Mouse (Mus musculus) heart, embryonic 13.5 days (tissue): ENCODE results near the gene Sec14l1. TPM values are rescaled to one million over a fixed set of nuclear protein-coding genes. Genes with fewer than 3 reads are reported as not detected.
"Not testable (repeated sequence)": the region's sequence is repeated elsewhere in the genome, so short reads cannot be mapped to it uniquely, and the experiment has no call there.

Experiments
- ATAC-seq: fragments of 200-750 bp; cut with Nextera tagmentation; 2 replicates; pipeline ENCODE4 v1.8.0; 2017; ENCODE audit warnings: moderate TSS enrichment; ENCODE audit not compliant: insufficient number of reproducible peaks, low FRiP score, low TSS enrichment; ENCODE audit errors: extremely low read depth
- H3K27ac ChIP-seq: fragments of 300-500 bp; sonication (generic); replicated peaks from 2 replicates; pipeline ENCODE4 v1.5.1; 2015; ENCODE audit warnings: moderate library complexity, mild to moderate bottlenecking, inconsistent platforms
- H3K27me3 ChIP-seq: fragments of 300-500 bp; sonication (generic); replicated peaks from 2 replicates; pipeline ENCODE4 v1.6.1; 2015; ENCODE audit warnings: mild to moderate bottlenecking, inconsistent platforms
- H3K36me3 ChIP-seq: fragments of 300-500 bp; sonication (generic); 2 replicates; pipeline ENCODE4 v1.6.1; 2015; ENCODE audit warnings: mild to moderate bottlenecking, inconsistent platforms
- H3K4me1 ChIP-seq: fragments of 300-500 bp; sonication (generic); 2 replicates; pipeline ENCODE4 v1.6.1; 2015; ENCODE audit warnings: inconsistent platforms
- H3K4me2 ChIP-seq: fragments of 300-500 bp; sonication (generic); 2 replicates; pipeline ENCODE4 v1.6.1; 2015; ENCODE audit warnings: inconsistent platforms, mild to moderate bottlenecking, moderate library complexity
- H3K4me3 ChIP-seq: fragments of 300-500 bp; sonication (generic); 2 replicates; pipeline ENCODE4 v1.5.1; 2015; ENCODE audit warnings: moderate library complexity, mild to moderate bottlenecking, inconsistent platforms
- H3K9ac ChIP-seq: fragments of 300-500 bp; sonication (generic); 2 replicates; pipeline ENCODE4 v1.6.1; 2015; ENCODE audit warnings: inconsistent platforms, mild to moderate bottlenecking, moderate library complexity
- H3K9me3 ChIP-seq: fragments of 300-500 bp; sonication (generic); 2 replicates; pipeline ENCODE4 v1.6.1; 2016; ENCODE audit warnings: inconsistent platforms
- WGBS: fragments of 180-500 bp; shearing (Covaris S2); methylation state at CpG from one replicate; pipeline ENCODE4 v1.1.7; 2015; ENCODE audit warnings: mixed read lengths; 5-methylcytosine and 5-hydroxymethylcytosine counted together
- polyA plus RNA-seq: library from polyadenylated mRNA; unstranded; fragments of >200 nt; fragmentation: Nextera tagmentation; extraction: Ambion mirVana; gene quantifications from 2 replicates; pipeline ENCODE4 v1.2.1, GENCODE M21; 2015

Gene Sec14l1
- polyA plus RNA-seq, 1 experiment from 2014 or later: 44.5 TPM

- WGBS: 85% methylated on average over 12 of the region's 12 CpGs
- H3K27ac ChIP-seq: no peak overlapping the region
- ATAC-seq: no peak
- peaks cover 39% of the 10 kb centered on the region for H3K36me3 ChIP-seq
- no peak overlapping the region for H3K4me2 ChIP-seq
- H3K9ac ChIP-seq: no peak overlapping the region
- H3K27me3 ChIP-seq: no peaks in the 10 kb centered on the region
- no peaks in the 10 kb centered on the region for H3K9me3 ChIP-seq
- no peak overlapping the region for H3K4me3 ChIP-seq
- peaks cover 61% of the 10 kb centered on the region for H3K4me1 ChIP-seq
Measured at GRCm38 (mm10) chr11:117078637-117079240, 36.2 kb upstream of the Sec14l1 start.

GRCm38 (mm10) chr11:117079651-117080190 is 35.2 kb upstream of the Sec14l1 start:
- 87% methylated on average over 17 of the region's 17 CpGs for WGBS
- Histone ChIP-seq H3K9ac (no peak overlapping the region), H3K4me1 (peaks cover 61% of the 10 kb centered on the region), H3K9me3 (no peaks in the 10 kb centered on the region), H3K4me3 (no peak overlapping the region), H3K36me3 (peaks cover 42% of the 10 kb centered on the region), H3K4me2 (no peak overlapping the region), H3K27me3 (no peaks in the 10 kb centered on the region), H3K27ac (no peak overlapping the region)
- ATAC-seq: no peak

- no peak overlapping the region for H3K4me2 ChIP-seq
- no peaks in the 10 kb centered on the region for H3K9me3 ChIP-seq
- ATAC-seq: no peak
- H3K9ac ChIP-seq: peak overlapping the region; percentile 65; the same call in 1 of the 2 replicates
- H3K4me1 ChIP-seq: peaks cover 61% of the 10 kb centered on the region
- no peaks in the 10 kb centered on the region for H3K27me3 ChIP-seq
- 82% methylated on average over 11 of the region's 11 CpGs for WGBS
- peaks cover 42% of the 10 kb centered on the region for H3K36me3 ChIP-seq
- no peak overlapping the region for H3K4me3 ChIP-seq
- peak overlapping the region; percentile 87 for H3K27ac ChIP-seq
Measured at GRCm38 (mm10) chr11:117080209-117080608, 34.8 kb upstream of the Sec14l1 start.

- Histone ChIP-seq H3K9me3 (no peaks in the 10 kb centered on the region), H3K36me3 (peaks cover 42% of the 10 kb centered on the region), H3K4me3 (no peak overlapping the region), H3K27me3 (no peaks in the 10 kb centered on the region), H3K4me2 (peak overlapping the region; percentile 42), H3K27ac (peak overlapping the region; percentile 87), H3K9ac (peak overlapping the region; percentile 65), H3K4me1 (peaks cover 57% of the 10 kb centered on the region)
- WGBS: 20% methylated on average over 16 of the region's 16 CpGs
- ATAC-seq: no peak; the same call in 1 of the 2 replicates
Measured at GRCm38 (mm10) chr11:117081165-117082064, 33.6 kb upstream of the Sec14l1 start.

GRCm38 (mm10) chr11:117082353-117082934 is 32.5 kb upstream of the Sec14l1 start:
- WGBS: 53% methylated on average over 11 of the region's 11 CpGs
- Histone ChIP-seq H3K36me3 (peaks cover 42% of the 10 kb centered on the region), H3K4me2 (no peak overlapping the region), H3K4me1 (peaks cover 58% of the 10 kb centered on the region), H3K4me3 (no peak overlapping the region), H3K9me3 (no peaks in the 10 kb centered on the region), H3K9ac (peak overlapping the region; percentile 58), H3K27me3 (no peaks in the 10 kb centered on the region), H3K27ac (peak overlapping the region; percentile 87)
- ATAC-seq: no peak

- Histone ChIP-seq H3K9me3 (no peaks in the 10 kb centered on the region), H3K27ac (peak overlapping the region; percentile 87), H3K4me1 (peaks cover 58% of the 10 kb centered on the region), H3K9ac (0 out of 2 replicates have a peak overlapping the region, but pooled peaks have one; percentile 1), H3K36me3 (peaks cover 34% of the 10 kb centered on the region), H3K4me2 (no peak overlapping the region), H3K27me3 (no peaks in the 10 kb centered on the region), H3K4me3 (no peak overlapping the region)
- no peak for ATAC-seq
- WGBS: 66% methylated on average over 19 of the region's 19 CpGs
Measured at GRCm38 (mm10) chr11:117083052-117083881, 31.7 kb upstream of the Sec14l1 start.

- ATAC-seq, H3K4me3 ChIP-seq, H3K9ac ChIP-seq, H3K9me3 ChIP-seq, H3K27me3 ChIP-seq, H3K4me2 ChIP-seq: not testable (repeated sequence)
- 92% methylated on average over 3 of the region's 3 CpGs for WGBS
- peaks cover 28% of the 10 kb centered on the region for H3K36me3 ChIP-seq
- H3K27ac ChIP-seq: peak overlapping the region; percentile 87; the same call in 1 of the 2 replicates
- peaks cover 59% of the 10 kb centered on the region for H3K4me1 ChIP-seq
Measured at GRCm38 (mm10) chr11:117083882-117084260, 31.1 kb upstream of the Sec14l1 start.

- no peak for ATAC-seq
- no peaks in the 10 kb centered on the region for H3K27me3 ChIP-seq
- peaks cover 6% of the 10 kb centered on the region; the same call in 1 of the 2 replicates for H3K36me3 ChIP-seq
- no peak overlapping the region for H3K4me2 ChIP-seq
- H3K27ac ChIP-seq: no peak overlapping the region
- H3K4me1 ChIP-seq: peaks cover 55% of the 10 kb centered on the region
- no peak overlapping the region for H3K9ac ChIP-seq
- H3K4me3 ChIP-seq: no peak overlapping the region
- WGBS: 84% methylated on average over 10 of the region's 10 CpGs
- H3K9me3 ChIP-seq: no peaks in the 10 kb centered on the region
Measured at GRCm38 (mm10) chr11:117086215-117086614, 28.8 kb upstream of the Sec14l1 start.

GRCm38 (mm10) chr11:117087036-117087799 is 27.8 kb upstream of the Sec14l1 start:
- WGBS: 46% methylated on average over 9 of the region's 9 CpGs
- Histone ChIP-seq H3K4me1 (peaks cover 55% of the 10 kb centered on the region), H3K36me3 (peaks cover 6% of the 10 kb centered on the region; the same call in 1 of the 2 replicates), H3K9me3 (no peaks in the 10 kb centered on the region), H3K27me3 (no peaks in the 10 kb centered on the region), H3K9ac (no peak overlapping the region), H3K27ac (peak overlapping the region; percentile 48), H3K4me2 (no peak overlapping the region), H3K4me3 (no peak overlapping the region)
- no peak for ATAC-seq
